Mouse (Mus musculus) hindbrain, embryonic 13.5 days (tissue): ENCODE measurements around the gene Lin7c. TPM values are rescaled to one million over a fixed set of nuclear protein-coding genes. Genes with fewer than 3 reads are reported as not detected.

ENCODE experiments used
- ATAC-seq: fragments of 200-750 bp; cut with Nextera tagmentation; 2 replicates; pipeline ENCODE4 v1.8.0; 2017; ENCODE audit warnings: moderate TSS enrichment; ENCODE audit not compliant: low FRiP score
- H3K27ac ChIP-seq: fragments of 300-500 bp; sonication (generic); 2 replicates; pipeline ENCODE4 v1.5.1; 2015; ENCODE audit warnings: inconsistent platforms, mild to moderate bottlenecking, moderate library complexity
- H3K27me3 ChIP-seq: fragments of 300-500 bp; sonication (generic); 2 replicates; pipeline ENCODE4 v1.6.1; 2015; ENCODE audit warnings: mild to moderate bottlenecking, inconsistent platforms
- H3K36me3 ChIP-seq: fragments of 300-500 bp; sonication (generic); 2 replicates; pipeline ENCODE4 v1.6.1; 2015; ENCODE audit warnings: mild to moderate bottlenecking, inconsistent platforms
- H3K4me1 ChIP-seq: fragments of 300-500 bp; sonication (generic); replicated peaks from 2 replicates; pipeline ENCODE4 v1.6.1; 2015; ENCODE audit warnings: inconsistent platforms
- H3K4me2 ChIP-seq: fragments of 300-500 bp; sonication (generic); 2 replicates; pipeline ENCODE4 v1.6.1; 2015; ENCODE audit warnings: inconsistent platforms, mild to moderate bottlenecking, moderate library complexity
- H3K4me3 ChIP-seq: fragments of 300-500 bp; sonication (generic); 2 replicates; pipeline ENCODE4 v1.5.1; 2015; ENCODE audit warnings: mild to moderate bottlenecking, inconsistent platforms
- H3K9ac ChIP-seq: fragments of 300-500 bp; sonication (generic); 2 replicates; pipeline ENCODE4 v1.6.1; 2015; ENCODE audit warnings: mild to moderate bottlenecking, inconsistent platforms
- H3K9me3 ChIP-seq: fragments of 300-500 bp; sonication (generic); 2 replicates; pipeline ENCODE4 v1.6.1; 2016; ENCODE audit warnings: inconsistent platforms
- WGBS: fragments of 180-500 bp; shearing (Covaris S2); methylation state at CpG from one replicate; pipeline ENCODE4 v1.1.7; 2015; 5-methylcytosine and 5-hydroxymethylcytosine counted together
- polyA plus RNA-seq: library from polyadenylated mRNA; unstranded; fragments of >200 nt; fragmentation: Nextera tagmentation; extraction: Ambion mirVana; gene quantifications from 2 replicates; pipeline ENCODE4 v1.2.1, GENCODE M21; 2015

Lin7c gene
- polyA plus RNA-seq, 1 experiment from 2014 or later: 176 TPM

DNA sequence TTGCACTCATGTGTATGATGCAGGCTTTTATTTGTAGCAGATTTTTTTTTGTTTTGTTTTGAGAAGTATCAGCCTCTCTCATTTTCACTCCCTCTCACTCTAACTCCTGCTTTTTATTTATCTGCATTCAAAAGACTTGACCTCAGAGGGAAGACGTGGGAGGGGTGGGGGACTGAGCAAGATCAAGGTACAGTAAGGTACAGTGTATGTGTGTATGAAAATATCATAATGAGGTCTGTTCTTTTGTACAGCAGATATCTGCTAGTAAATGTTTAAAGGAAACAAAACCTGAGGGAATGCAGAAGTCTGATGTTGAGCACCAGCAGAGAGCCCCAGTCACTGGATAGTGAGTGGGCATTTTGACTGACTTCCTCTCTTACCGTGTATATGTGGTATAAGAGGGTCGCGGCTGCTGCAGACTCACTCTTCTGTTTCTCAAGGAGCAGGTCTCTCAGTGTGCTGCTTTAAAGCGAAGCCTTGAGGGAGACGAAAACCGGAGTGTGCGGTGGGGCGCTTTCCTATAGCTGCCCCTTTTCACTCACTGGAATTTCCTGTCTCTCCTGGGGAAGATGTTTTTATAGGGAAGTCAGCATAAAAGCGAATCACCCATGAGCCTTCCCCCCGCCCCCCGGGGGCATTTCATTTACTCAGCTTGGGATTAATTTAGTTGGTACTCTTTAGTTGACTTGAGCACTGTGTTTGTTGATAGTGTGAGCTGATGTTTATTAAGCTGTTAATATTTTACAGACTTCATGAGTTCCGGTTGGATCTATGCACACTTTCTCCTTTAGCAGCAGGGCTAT is 41.5 kb downstream of the Lin7c start:
- Histone ChIP-seq H3K27ac (no peak overlapping the region), H3K9ac (no peak overlapping the region), H3K9me3 (no peaks in the 10 kb centered on the region), H3K4me3 (no peak overlapping the region), H3K36me3 (no peaks in the 10 kb centered on the region), H3K4me1 (peaks cover 23% of the 10 kb centered on the region), H3K27me3 (no peaks in the 10 kb centered on the region), H3K4me2 (no peak overlapping the region)
- ATAC-seq: no peak
- 48% methylated on average over 13 of the region's 13 CpGs for WGBS

DNA sequence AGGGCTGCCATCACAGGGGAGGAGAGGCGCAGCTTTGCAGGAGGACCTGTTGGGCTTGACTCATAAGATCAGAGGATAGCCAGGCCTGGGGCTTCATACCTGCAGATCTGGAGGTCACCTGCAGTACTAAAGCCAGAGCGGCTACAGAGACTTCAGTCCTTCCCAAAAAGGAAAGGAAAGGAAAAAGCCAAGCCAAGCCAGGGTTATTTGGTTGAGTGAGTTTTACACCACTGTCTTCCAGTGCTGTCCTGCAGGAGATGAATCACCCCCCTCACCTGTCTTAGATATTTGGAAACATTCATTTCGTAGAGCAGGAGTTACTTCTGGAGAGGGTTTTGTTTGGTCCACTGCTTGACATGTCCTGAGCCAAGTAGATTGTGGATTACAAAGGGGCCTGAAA is 42.5 kb downstream of the Lin7c start:
- Histone ChIP-seq H3K27me3 (no peaks in the 10 kb centered on the region), H3K36me3 (no peaks in the 10 kb centered on the region), H3K9me3 (no peaks in the 10 kb centered on the region), H3K4me2 (no peak overlapping the region), H3K9ac (no peak overlapping the region), H3K27ac (no peak overlapping the region), H3K4me1 (peaks cover 23% of the 10 kb centered on the region), H3K4me3 (no peak overlapping the region)
- WGBS: 73% methylated on average over 3 of the region's 3 CpGs
- no peak for ATAC-seq

DNA sequence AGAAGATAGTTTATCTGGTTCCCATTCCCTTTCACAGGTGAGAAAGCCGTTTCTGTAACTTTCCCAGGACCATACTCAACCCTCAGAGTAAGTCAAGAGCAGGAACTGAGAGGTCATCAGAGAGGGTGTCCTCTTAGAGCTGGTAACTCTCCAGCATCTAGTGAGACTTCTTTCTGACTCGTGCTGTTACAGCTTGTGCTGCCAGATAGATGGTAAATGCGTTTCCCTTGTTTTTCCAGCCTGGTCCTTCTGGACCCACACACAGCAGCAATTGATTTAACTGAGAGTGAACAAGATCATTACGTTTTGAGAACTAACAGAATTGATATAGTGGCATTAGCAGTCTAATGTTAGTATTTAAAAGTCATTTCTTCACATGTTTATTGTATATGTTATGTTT is 43.4 kb downstream of the Lin7c start:
- no peak overlapping the region for H3K4me3 ChIP-seq
- WGBS: 71% methylated on average over 4 of the region's 4 CpGs
- no peaks in the 10 kb centered on the region for H3K36me3 ChIP-seq
- H3K27me3 ChIP-seq: no peaks in the 10 kb centered on the region
- peaks cover 19% of the 10 kb centered on the region for H3K4me1 ChIP-seq
- H3K27ac ChIP-seq: no peak overlapping the region
- no peaks in the 10 kb centered on the region for H3K9me3 ChIP-seq
- no peak for ATAC-seq
- H3K9ac ChIP-seq: no peak overlapping the region
- no peak overlapping the region for H3K4me2 ChIP-seq

DNA sequence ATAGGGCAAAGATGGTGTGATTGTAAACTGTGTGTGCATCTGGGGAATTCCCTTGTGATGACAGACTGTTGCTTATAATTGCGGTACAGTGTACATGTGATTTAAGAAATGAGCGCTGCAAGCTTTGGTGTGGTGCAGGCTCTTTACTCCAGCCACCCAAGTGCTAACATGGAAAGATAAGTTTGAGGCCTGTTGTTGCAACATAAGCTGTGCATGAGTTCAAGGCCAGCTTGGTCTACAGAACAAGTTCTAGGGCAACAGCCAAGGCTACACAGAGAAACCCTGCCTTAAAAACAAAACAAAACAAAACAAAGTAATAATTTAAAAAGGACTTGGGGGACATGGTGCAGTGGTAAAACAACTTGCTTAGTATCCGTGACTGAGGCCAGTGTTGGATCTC is 44.5 kb downstream of the Lin7c start:
- H3K4me1 ChIP-seq: peaks cover 14% of the 10 kb centered on the region
- no peak for ATAC-seq

DNA sequence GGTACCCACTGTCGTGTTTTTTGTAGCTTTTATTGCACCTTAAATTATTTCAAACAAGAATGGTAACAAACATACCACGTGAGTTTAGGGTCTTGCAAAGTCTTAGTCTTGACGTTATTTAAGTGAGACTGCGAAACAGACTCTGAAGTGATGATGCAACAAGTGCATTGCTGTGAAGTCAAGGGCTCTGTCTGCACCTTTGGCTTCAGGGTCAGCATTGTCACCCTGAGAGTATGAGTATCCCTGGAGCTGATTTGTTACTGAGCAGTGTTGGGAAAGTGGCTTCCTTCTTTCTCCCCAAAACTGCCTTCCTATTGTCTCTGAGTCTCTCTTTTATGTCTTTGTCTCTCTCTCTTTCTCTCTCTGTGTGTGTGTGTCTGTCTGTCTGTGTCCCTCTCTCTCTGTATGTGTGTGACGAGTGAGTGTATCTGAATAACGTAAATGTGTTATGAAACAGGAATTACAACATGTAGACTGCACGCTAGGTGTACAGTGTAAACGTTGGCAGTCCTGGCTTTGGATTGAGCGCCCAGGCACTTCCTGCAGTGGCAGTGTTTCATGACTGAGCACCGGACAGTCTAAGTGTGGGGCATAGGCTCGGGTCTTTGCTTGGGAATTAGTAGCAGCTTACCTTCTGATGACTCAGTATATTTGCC is 45.2 kb downstream of the Lin7c start:
- H3K27me3 ChIP-seq: no peaks in the 10 kb centered on the region
- H3K4me3 ChIP-seq: no peak overlapping the region
- H3K36me3 ChIP-seq: no peaks in the 10 kb centered on the region
- WGBS: 53% methylated on average over 11 of the region's 11 CpGs
- H3K9me3 ChIP-seq: no peaks in the 10 kb centered on the region
- no peak overlapping the region for H3K9ac ChIP-seq
- no peak for ATAC-seq
- H3K27ac ChIP-seq: no peak overlapping the region
- peaks cover 14% of the 10 kb centered on the region for H3K4me1 ChIP-seq
- H3K4me2 ChIP-seq: no peak overlapping the region

More for the DNA sequence above, 44.5 kb downstream of the Lin7c start:
- Histone ChIP-seq H3K27me3 (no peaks in the 10 kb centered on the region), H3K4me2 (no peak overlapping the region), H3K9ac (no peak overlapping the region), H3K4me3 (no peak overlapping the region), H3K27ac (no peak overlapping the region), H3K9me3 (no peaks in the 10 kb centered on the region), H3K36me3 (no peaks in the 10 kb centered on the region)
- 89% methylated on average over 3 of the region's 3 CpGs for WGBS

DNA sequence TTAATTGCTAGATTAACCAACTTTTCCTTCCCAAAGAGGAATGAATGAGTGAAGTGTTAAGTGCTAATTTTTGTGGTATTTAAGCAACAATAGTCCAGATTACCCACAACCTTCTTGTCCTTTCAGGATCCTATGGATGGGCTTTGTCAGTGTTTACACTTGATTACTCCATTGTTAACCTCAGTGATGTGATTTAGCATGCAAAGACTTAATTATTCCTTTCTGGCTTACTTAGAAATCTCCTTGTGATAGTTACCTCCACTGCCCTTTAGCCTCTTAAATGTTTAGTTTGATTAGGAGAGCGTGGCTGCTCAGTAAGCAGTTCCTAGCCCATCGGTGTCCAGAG is 45.7 kb downstream of the Lin7c start:
- ATAC-seq: no peak
- Histone ChIP-seq H3K4me2 (no peak overlapping the region), H3K4me3 (no peak overlapping the region), H3K9me3 (no peaks in the 10 kb centered on the region), H3K27ac (no peak overlapping the region), H3K36me3 (no peaks in the 10 kb centered on the region), H3K27me3 (no peaks in the 10 kb centered on the region), H3K9ac (no peak overlapping the region), H3K4me1 (peaks cover 14% of the 10 kb centered on the region)
- WGBS: 31% methylated on average over 2 of the region's 2 CpGs

DNA sequence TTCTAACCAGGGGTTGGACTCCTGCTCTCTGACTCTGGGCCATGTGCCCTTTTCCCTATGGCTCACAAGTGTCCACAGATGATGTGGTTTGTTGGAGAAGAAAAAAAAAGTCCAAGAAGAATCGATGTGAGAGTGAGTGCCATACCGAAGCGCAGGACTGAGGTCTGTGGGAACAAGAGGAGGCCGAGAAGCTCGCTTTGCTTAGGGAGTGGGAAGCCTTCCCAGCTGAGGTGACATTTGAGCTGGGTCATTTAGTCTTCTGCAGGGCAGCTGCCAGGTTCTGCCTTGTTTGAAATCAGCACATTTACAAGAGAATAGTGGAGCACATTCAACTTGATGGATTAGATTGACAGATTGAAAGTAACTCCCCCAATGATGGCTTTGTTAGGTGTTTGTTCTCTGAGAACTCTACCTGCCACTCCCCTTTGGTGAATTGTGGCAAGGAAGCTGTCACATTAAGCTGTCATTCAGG is 51.4 kb downstream of the Lin7c start:
- no peaks in the 10 kb centered on the region for H3K36me3 ChIP-seq
- no peaks in the 10 kb centered on the region for H3K27me3 ChIP-seq
- H3K9me3 ChIP-seq: no peaks in the 10 kb centered on the region
- H3K9ac ChIP-seq: no peak overlapping the region; the same call in 1 of the 2 replicates
- WGBS: under 1% methylated on average over 5 of the region's 5 CpGs
- no peak overlapping the region for H3K4me2 ChIP-seq
- no peak overlapping the region for H3K4me3 ChIP-seq
- peak overlapping the region; percentile 62 for H3K27ac ChIP-seq
- peak; percentile 63; the same call in 1 of the 2 replicates for ATAC-seq
- peaks cover 37% of the 10 kb centered on the region for H3K4me1 ChIP-seq

DNA sequence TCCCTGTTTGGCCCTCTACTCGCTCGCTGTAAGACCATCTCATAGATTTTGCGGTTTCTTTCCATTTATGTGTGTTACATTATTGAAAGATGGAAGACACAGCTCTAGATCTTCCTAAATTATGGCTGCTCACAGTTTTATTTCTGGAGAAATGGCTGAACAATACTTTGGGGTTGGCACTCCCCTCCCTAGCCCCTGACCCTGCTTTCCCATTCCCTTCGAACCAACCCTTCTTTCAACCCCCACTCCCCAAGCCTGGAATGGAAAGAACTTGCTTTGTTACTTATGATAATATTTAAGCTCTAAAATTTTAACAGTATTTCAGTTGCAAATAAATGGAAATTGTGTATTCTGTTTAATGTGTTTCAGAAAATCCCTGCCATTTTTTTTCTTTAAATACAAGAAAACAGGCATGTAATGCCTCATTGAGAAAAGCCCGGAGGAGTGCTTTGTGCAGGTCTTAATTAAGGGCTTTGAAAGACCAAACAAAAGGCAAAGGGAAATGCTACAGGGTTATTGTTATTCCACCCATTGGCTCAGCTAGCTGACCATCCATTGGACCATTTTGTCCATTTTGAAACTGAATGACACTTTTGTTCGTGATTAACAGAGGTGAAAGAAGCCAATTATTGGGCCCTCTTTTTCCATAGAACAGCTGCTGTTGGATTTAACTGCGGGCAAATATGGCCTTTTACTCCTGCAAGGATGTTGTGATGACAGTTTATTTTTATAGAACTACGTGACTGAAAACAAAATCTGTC is 52.3 kb downstream of the Lin7c start:
- H3K27me3 ChIP-seq: no peaks in the 10 kb centered on the region
- H3K36me3 ChIP-seq: no peaks in the 10 kb centered on the region
- H3K9me3 ChIP-seq: no peaks in the 10 kb centered on the region
- H3K4me3 ChIP-seq: no peak overlapping the region
- H3K9ac ChIP-seq: no peak overlapping the region
- H3K4me2 ChIP-seq: peak overlapping the region; percentile 21; the same call in 1 of the 2 replicates
- WGBS: 16% methylated on average over 8 of the region's 8 CpGs
- peak overlapping the region; percentile 81 for H3K27ac ChIP-seq
- peak; percentile 71 for ATAC-seq
- peaks cover 37% of the 10 kb centered on the region for H3K4me1 ChIP-seq

DNA sequence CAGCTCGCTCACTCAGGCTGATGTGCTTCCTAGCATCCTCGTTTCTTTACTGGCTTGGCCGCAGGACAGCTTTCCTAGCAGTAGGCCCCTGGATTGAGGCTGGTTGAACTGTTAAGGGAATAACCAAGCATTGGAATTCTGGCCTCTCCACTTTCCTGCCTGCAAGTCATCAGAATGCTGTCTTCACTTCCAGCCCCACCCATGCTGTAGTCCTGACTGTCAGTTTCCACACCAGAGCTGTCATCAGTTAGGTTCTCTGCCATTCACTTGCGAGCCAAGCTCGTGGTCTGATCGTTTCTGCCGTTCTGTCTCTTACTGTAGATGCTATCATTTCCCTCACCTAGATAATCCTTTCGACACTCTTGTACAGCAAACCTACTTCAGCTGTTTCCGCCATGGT is 54.3 kb downstream of the Lin7c start:
- peaks cover 37% of the 10 kb centered on the region for H3K4me1 ChIP-seq
- no peak overlapping the region for H3K4me2 ChIP-seq
- no peak overlapping the region for H3K27ac ChIP-seq
- H3K36me3 ChIP-seq: no peaks in the 10 kb centered on the region
- no peak overlapping the region for H3K4me3 ChIP-seq
- H3K27me3 ChIP-seq: no peaks in the 10 kb centered on the region
- H3K9ac ChIP-seq: no peak overlapping the region
- ATAC-seq: no peak
- H3K9me3 ChIP-seq: no peaks in the 10 kb centered on the region
- WGBS: 58% methylated on average over 9 of the region's 9 CpGs

DNA sequence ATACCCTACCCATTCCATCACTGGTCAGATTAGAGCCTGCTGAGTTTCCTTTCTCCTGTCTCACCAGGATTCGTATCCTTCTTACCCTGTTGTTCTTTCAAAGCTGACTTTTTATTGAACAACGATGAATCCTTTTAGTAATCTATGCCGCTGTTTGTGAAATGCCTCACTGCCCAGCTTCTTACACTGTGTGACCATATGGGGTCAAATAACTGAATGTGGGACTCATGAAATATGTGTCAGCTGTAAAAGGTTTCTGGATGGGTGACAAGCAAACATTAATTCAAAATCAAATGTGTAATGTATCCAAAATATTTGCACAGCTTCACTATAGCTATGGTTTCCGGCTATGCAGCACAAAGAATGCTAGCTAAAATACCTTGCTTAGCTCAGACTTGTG is 54.9 kb downstream of the Lin7c start:
- no peak overlapping the region for H3K9ac ChIP-seq
- ATAC-seq: no peak
- H3K4me1 ChIP-seq: peaks cover 40% of the 10 kb centered on the region

DNA sequence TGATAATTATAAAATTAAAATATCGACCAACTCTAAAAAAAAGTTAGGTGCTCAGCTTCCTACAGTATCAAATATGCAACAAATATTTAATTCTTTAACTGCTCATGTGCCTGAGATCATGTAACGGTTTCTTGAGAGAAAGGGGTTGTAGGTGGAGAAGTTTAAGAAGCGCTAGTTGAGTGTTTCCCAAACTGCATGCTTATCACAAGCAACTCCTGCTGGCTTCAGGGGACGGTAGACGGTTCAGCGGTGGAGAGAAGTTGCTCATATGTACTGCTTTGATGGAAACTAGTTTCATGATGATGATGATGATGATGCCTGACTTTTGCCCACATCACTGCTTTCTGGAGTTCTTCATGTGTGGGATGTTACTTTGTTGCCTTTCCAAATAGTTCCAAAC is 55.8 kb downstream of the Lin7c start:
- Histone ChIP-seq H3K9me3 (no peaks in the 10 kb centered on the region), H3K27me3 (no peaks in the 10 kb centered on the region), H3K27ac (no peak overlapping the region), H3K9ac (no peak overlapping the region), H3K4me1 (peaks cover 47% of the 10 kb centered on the region), H3K36me3 (no peaks in the 10 kb centered on the region), H3K4me2 (no peak overlapping the region), H3K4me3 (no peak overlapping the region)
- ATAC-seq: no peak
- 97% methylated on average over 6 of the region's 6 CpGs for WGBS

More for the DNA sequence above, 54.9 kb downstream of the Lin7c start:
- Histone ChIP-seq H3K27me3 (no peaks in the 10 kb centered on the region), H3K4me3 (no peak overlapping the region), H3K36me3 (no peaks in the 10 kb centered on the region), H3K4me2 (no peak overlapping the region), H3K27ac (no peak overlapping the region), H3K9me3 (no peaks in the 10 kb centered on the region)
- 44% methylated on average over 4 of the region's 4 CpGs for WGBS

DNA sequence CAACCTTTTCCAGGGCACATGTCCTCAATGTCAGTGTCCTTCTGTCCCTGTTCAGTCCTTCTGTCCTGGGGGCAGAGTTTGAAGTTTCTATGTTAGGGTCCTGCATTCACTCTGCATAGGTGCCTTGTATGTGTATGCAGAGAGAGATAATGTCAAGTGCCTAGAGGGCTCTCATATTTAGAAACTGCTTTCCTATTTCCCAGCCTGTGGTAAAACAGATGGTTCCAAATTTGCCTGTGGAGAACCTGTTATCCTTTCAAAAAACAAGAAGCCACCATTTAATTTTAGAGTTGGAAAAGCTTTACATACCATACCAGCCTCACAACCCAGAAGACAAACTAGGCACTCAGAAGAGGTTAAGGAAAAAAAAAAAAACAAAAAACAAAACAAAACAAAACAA is 58.9 kb downstream of the Lin7c start:
- Histone ChIP-seq H3K36me3 (no peaks in the 10 kb centered on the region), H3K27ac (no peak overlapping the region), H3K4me2 (no peak overlapping the region), H3K9ac (no peak overlapping the region), H3K27me3 (no peaks in the 10 kb centered on the region), H3K9me3 (no peaks in the 10 kb centered on the region), H3K4me3 (no peak overlapping the region), H3K4me1 (peaks cover 38% of the 10 kb centered on the region)
- ATAC-seq: no peak
